30 mouse cellular contexts compared by ENCODE assay signal in the genomic region with DNA sequence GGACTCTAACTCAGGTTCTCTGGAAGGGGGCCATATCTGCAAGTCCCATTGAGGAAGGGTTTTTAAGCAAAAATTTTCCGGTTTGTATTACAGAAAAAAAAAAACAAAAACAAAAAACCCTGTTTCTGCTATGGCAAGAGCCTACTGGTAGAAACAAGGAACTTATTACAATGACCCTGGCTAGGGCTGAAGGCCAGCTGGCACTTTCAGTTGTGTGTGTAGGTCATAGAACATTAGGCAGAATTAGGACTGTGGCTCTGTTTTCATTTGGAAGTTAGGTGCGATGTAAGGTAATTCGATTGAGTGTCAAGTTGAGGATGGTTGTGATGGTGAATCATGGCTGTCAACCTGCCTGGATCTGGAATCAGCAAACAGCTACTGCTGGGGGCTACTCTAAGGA. TPM values are rescaled to one million over a fixed set of nuclear protein-coding genes. Genes with fewer than 3 reads are reported as not detected.
"Had no signal": no experiment of that assay in that cellular context is flagged by ENCODE, and none has a peak within 500 bp of the region (broad histone marks: within the 10 kb centered on the region; RNA-seq: fewer than 3 reads in every experiment).

No protein-coding gene starts in this region.

- DNase-seq: cerebellum, adult 2 months; cerebellum, adult 8-10 months; cerebellum, adult 9-10 months; cerebellum, adult 9-11 months; cerebellum, postnatal 10 days; cerebellum, postnatal 14 days; cerebellum, postnatal 25 days; cerebellum, postnatal 36 days; embryo, embryonic 11 days; forebrain, postnatal 0 days; gastrocnemius, adult 2 months; gastrocnemius, postnatal 10 days; gastrocnemius, postnatal 14 days; gastrocnemius, postnatal 25 days; gastrocnemius, postnatal 36 days; heart, adult 18-20 months; heart, adult 2 months had no signal

- H3K4me3 ChIP-seq: embryonic facial prominence, embryonic 10.5 days; embryonic facial prominence, embryonic 12.5 days; embryonic facial prominence, embryonic 13.5 days; embryonic facial prominence, embryonic 15.5 days; erythroblast, embryonic 14.5 days; forebrain, embryonic 10.5 days; forebrain, embryonic 12.5 days; forebrain, embryonic 13.5 days; forebrain, embryonic 15.5 days; gastrocnemius, adult 2 months; heart, adult 2 months had no signal

- H3K4me1 ChIP-seq: embryonic facial prominence, embryonic 12.5 days; embryonic facial prominence, embryonic 15.5 days; forebrain, embryonic 12.5 days; forebrain, embryonic 13.5 days; forebrain, embryonic 15.5 days had no signal

- H3K9me3 ChIP-seq: embryonic facial prominence, embryonic 10.5 days; embryonic facial prominence, embryonic 12.5 days; embryonic facial prominence, embryonic 13.5 days; embryonic facial prominence, embryonic 15.5 days; forebrain, embryonic 10.5 days; forebrain, embryonic 12.5 days; forebrain, embryonic 13.5 days; forebrain, embryonic 15.5 days had no signal

- H3K9ac ChIP-seq: embryonic facial prominence, embryonic 12.5 days; embryonic facial prominence, embryonic 13.5 days; embryonic facial prominence, embryonic 15.5 days; forebrain, embryonic 12.5 days; forebrain, embryonic 13.5 days; forebrain, embryonic 15.5 days; forebrain, postnatal 0 days had no signal

- H3K27ac ChIP-seq: embryonic facial prominence, embryonic 10.5 days; embryonic facial prominence, embryonic 12.5 days; embryonic facial prominence, embryonic 13.5 days; embryonic facial prominence, embryonic 15.5 days; forebrain, embryonic 10.5 days; forebrain, embryonic 12.5 days; forebrain, embryonic 13.5 days; forebrain, embryonic 15.5 days; gastrocnemius, adult 2 months; heart, adult 2 months had no signal

- ATAC-seq: forebrain, embryonic 13.5 days; forebrain, embryonic 14.5 days; forebrain, embryonic 15.5 days; forebrain, embryonic 16.5 days; forebrain, postnatal 0 days had no signal

- H3K27me3 ChIP-seq: embryonic facial prominence, embryonic 12.5 days; embryonic facial prominence, embryonic 13.5 days; embryonic facial prominence, embryonic 15.5 days; forebrain, embryonic 12.5 days; forebrain, embryonic 13.5 days; forebrain, embryonic 15.5 days had no signal

- H3K36me3 ChIP-seq: embryonic facial prominence, embryonic 12.5 days; embryonic facial prominence, embryonic 15.5 days; forebrain, embryonic 12.5 days; forebrain, embryonic 15.5 days had no signal

- H3K4me2 ChIP-seq: embryonic facial prominence, embryonic 12.5 days; embryonic facial prominence, embryonic 13.5 days; embryonic facial prominence, embryonic 15.5 days; forebrain, embryonic 12.5 days; forebrain, embryonic 13.5 days; forebrain, embryonic 15.5 days had no signal

RNA-seq across cellular contexts. Expression of a gene that starts 25.8 kb away (rescaled TPM):
- total RNA-seq: common myeloid progenitor, adult 5-6 weeks; granulocyte monocyte progenitor cell, adult 5-6 weeks had no signal
- polyA plus RNA-seq: embryonic facial prominence, embryonic 13.5 days; erythroblast, embryonic 14.5 days had no signal
